Mouse (Mus musculus) layer of hippocampus, postnatal 25 days (tissue): ENCODE measurements around the gene Gm10401. TPM values are rescaled to one million over a fixed set of nuclear protein-coding genes. Genes with fewer than 3 reads are reported as not detected.

Experiments
- total RNA-seq, 2 experiments: library from RNA; stranded (reverse); gene quantifications; 2 replicates each; pipeline ENCODE4 v1.2.3; 2021

The Gm10401 gene
- total RNA-seq, 2 experiments from 2014 or later = not detected

Other genes with a start within 250 kb of the Gm10401 start
- gene 4930519G04Rik, start 244.6 kb downstream of the Gm10401 start, total RNA-seq = not detected
- gene Gm9936, start 239.6 kb downstream of the Gm10401 start, total RNA-seq = under 1 TPM; 0.75 to 0.84 TPM
- gene Oasl2, start 201.4 kb downstream of the Gm10401 start, total RNA-seq = 1 to 10 TPM; 1.8 to 1.9 TPM
- not detected for gene Oasl1, start 175.1 kb downstream of the Gm10401 start, total RNA-seq
- gene 2210016L21Rik, start 156.1 kb downstream of the Gm10401 start, total RNA-seq = 100 to 1,000 TPM; 209 to 211 TPM
- not detected for gene Hnf1a, start 127.2 kb downstream of the Gm10401 start, total RNA-seq
- 10 to 100 TPM; 84.7 to 85.9 TPM for gene Sppl3, start 87.2 kb downstream of the Gm10401 start, total RNA-seq
- gene Acads, start 21.1 kb upstream of the Gm10401 start, total RNA-seq = 1 to 10 TPM; 8.0 to 8.1 TPM
- gene Unc119b, start 36.7 kb upstream of the Gm10401 start, total RNA-seq = 10 to 100 TPM; 26.8 to 30.9 TPM
- gene Mlec, start 59.9 kb upstream of the Gm10401 start, total RNA-seq = 10 to 100 TPM; 75.6 to 86.5 TPM
- 100 to 1,000 TPM; 118 to 121 TPM for gene Cabp1, start 96.1 kb upstream of the Gm10401 start, total RNA-seq
- 100 to 1,000 TPM in 1 of 2 experiments, 10 to 100 TPM in 1; 83.7 to 108 TPM for gene Pop5, start 137.5 kb upstream of the Gm10401 start, total RNA-seq
- gene Rnf10, start 174.6 kb upstream of the Gm10401 start, total RNA-seq = 100 to 1,000 TPM; 252 to 257 TPM
- 10 to 100 TPM; 38.5 to 42.8 TPM for gene Coq5, start 181.4 kb upstream of the Gm10401 start, total RNA-seq
- gene Dynll1, start 202.7 kb upstream of the Gm10401 start, total RNA-seq = 100 to 1,000 TPM; 799 to 873 TPM
- 10 to 100 TPM; 79.8 to 90.6 TPM for gene Srsf9, start 228.9 kb upstream of the Gm10401 start, total RNA-seq
- gene Gatc, start 242.9 kb upstream of the Gm10401 start, total RNA-seq = 10 to 100 TPM; 21.5 to 24.4 TPM
- 10 to 100 TPM; 22.9 to 28.6 TPM for gene Triap1, start 242.9 kb upstream of the Gm10401 start, total RNA-seq